Mouse (Mus musculus): ENCODE results near the gene Laptm4a.

The Laptm4a gene

DNA sequence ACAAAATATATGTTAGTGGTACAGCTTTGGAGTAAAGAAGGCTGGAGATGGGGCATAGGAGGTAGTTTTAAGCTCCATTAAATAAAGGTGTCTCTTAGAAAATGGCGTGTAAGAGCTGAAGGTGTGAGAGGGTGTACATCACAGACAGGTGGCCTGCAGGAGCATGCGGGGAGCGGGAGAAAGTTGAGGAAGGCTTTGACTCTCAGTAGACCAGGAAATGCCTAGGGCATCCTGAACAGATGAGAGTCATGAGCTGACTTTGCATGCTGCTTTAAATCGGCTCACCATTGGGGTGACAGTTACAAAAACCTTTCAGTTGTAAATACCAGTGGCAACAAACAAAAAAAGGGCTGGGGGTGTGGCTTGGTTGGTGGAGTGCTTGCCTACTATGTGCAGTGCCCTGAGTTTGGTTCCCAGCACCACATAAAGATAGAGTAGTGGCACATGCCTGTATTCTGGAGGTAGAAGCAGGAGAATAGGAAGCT, 19.7 kb downstream of the Laptm4a start:
- in situ Hi-C loops (cut with MboI; ENCODE audit: low pct_unique_long_range_greater_than_20kb in 1 of 2, low sequenced_read_pairs in 2 of 2, unreplicated experiment in 1 of 2) = no loop called here

DNA sequence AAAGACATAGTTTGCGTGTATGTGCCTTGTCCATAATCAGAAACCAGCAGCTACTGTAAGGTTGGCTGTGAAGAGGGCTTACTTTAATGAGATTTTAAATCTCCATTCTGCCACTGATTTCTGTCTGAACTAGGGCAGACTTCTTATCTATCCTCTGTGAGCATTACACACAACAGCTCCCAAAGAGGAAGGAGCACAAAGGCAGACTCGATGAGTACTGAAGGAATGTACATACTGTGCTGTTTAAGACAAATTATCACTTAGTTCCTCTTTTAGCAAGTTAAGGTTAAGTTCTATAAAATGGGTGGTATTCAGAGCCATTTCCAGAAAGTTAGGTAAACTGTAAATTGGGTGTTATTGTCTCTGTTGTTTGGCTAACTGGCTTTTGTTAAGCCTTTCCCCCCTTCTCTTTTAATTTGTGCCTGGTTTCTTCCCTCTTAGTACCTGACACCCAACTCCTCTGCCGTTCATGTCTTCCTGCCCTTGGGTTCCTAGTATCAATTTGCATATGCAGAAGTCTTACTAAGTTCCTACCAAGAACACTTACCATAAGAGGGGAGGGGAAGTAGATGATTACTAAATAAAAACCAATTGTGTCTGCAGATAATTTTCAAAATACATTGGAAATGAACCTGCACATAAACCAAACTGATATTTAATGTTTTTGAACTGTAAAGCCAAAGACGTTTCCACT, 20.4 kb downstream of the Laptm4a start:
- in situ Hi-C loops (cut with MboI; ENCODE audit: low pct_unique_long_range_greater_than_20kb in 1 of 2, low sequenced_read_pairs in 2 of 2, unreplicated experiment in 1 of 2) = no loop called here

DNA sequence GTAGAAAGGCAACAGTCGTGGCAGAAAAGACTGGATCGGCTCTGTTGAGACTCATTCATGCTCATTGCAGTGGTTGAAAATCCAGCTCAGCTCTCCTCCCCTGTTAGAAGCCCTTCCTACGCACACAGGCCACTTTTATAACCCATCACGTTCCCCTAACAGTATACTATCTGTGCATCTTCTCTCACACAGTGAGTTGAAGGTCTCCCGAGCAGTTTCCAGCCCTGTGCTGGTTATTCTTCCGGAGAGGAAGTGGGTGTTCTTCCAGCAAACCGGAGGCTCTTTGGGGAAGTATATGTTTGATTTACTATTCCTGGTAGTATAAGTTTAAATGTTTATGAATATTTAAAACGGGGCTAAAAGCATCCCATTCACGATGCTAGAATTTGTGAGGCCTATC, 25.7 kb downstream of the Laptm4a start:
- in situ Hi-C loops (cut with MboI; ENCODE audit: low pct_unique_long_range_greater_than_20kb in 1 of 2, low sequenced_read_pairs in 2 of 2, unreplicated experiment in 1 of 2) = no loop called here

DNA sequence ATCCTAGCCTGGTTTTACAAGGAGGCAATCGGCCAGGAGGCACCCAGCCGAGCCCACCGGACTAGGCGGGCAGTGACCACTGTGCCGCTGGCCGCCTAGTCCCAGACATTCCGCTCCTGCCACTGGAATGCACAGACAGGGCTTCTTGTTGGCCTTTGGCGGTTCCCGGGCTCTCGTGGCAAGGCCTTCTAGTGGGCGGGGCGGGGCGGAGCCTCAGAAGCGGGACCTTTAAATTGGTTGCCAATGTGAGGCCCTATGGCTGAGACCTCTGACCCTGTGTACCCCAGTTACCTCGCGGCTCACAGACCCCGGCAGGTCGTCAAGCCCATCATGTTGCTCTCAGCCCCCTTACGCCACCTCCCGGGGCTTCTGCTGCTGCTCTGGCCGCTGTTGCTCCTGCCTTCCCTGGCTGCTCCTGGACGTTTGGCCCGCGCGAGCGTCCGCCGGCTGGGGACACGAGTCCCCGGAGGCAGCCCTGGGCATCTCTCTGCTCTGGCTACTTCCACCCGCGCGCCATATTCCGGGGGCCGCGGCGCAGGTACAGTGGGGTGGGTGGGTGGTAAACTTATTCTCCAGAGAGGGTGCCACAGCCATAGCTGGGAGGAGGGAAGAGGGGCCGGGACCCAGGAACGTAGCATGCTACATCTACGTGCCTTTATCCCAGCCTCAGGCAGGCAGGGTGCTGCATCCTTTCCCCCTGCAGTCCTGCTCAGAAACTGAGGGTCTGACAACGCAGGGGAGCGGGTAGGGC, 26.4 kb downstream of the Laptm4a start, which contains the start of gene Matn3:
TSS of gene Matn3 (plus strand) at position 216 of the 751 bp plus-strand sequence.
- in situ Hi-C loops (cut with MboI; ENCODE audit: low pct_unique_long_range_greater_than_20kb in 1 of 2, low sequenced_read_pairs in 2 of 2, unreplicated experiment in 1 of 2) = no loop called here

DNA sequence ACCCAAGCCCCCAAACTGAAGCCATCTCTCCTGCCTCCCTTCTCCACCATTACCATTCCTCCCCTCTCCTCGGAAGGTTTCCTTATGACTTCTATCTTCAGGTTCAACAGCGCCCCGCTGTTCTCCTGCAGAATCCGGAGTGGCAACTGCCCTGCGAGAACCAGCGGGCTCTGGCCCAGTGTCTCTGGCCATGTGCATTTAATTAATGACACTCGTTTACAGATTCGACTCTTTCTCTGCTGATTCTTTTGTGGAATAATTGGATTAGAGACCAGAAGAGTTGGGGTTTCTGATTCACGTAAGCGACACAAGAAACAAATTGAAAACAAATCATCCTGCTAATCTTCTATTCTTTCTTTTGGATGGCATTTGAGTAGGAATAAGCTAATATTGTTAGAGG, 31.7 kb downstream of the Laptm4a start:
- in situ Hi-C loops (cut with MboI; ENCODE audit: low pct_unique_long_range_greater_than_20kb in 1 of 2, low sequenced_read_pairs in 2 of 2, unreplicated experiment in 1 of 2) = no loop called here

DNA sequence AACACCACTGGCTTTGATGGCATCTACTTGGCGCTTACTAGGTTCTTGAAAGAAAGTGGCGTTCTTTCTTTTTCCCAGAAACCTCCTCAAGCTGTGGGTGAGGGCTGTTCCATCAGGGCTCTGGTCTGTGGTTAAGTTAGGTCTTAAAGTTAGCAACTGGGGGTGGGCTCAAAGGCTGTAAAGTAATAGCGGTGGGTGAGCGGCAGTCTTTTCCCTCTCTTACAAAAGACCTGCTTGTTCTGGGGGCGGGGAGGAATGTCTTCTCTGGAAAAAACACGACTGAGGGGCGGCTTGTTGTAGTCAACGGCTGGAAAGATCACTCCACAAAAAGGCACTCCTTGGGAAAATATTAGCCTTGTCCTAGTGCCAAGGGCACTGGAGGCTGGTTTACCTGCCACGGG, 32.7 kb downstream of the Laptm4a start:
- in situ Hi-C loops (cut with MboI; ENCODE audit: low pct_unique_long_range_greater_than_20kb in 1 of 2, low sequenced_read_pairs in 2 of 2, unreplicated experiment in 1 of 2) = no loop called here

DNA sequence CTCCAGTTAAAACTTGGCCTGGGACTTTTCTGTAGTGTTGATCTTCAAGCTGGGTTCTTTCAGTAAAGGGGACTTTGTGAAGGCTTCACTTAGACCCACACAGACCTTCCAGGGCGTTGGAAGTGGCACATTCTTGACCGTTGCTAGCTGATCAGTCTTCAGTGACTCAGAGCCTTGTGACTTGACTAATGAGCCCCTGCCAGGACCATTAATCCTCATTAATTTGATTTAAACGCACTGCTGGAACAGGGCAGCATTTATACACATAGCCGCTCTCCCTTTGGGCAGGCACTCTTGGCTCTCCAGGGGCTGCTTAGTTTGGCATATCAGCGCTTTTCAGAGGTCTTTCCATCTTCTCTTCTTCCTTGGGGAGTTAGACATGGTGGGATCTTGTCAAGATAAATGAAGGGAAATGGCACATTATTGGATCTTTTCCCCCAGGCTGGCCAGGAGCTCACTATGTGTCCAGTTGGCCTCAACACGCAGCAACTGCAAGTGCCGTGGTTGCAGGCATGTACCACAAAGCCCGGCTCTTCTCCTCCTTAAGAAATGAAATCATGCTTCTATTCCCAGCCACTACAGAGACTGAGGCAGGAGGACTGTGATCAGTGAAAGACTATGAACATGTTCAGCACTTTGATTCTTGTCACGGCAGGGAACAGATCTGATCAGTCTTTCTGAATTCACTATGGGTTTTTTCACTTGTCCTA, 40.3 kb downstream of the Laptm4a start:
- in situ Hi-C loops (cut with MboI; ENCODE audit: low pct_unique_long_range_greater_than_20kb in 1 of 2, low sequenced_read_pairs in 2 of 2, unreplicated experiment in 1 of 2) = no loop called here

DNA sequence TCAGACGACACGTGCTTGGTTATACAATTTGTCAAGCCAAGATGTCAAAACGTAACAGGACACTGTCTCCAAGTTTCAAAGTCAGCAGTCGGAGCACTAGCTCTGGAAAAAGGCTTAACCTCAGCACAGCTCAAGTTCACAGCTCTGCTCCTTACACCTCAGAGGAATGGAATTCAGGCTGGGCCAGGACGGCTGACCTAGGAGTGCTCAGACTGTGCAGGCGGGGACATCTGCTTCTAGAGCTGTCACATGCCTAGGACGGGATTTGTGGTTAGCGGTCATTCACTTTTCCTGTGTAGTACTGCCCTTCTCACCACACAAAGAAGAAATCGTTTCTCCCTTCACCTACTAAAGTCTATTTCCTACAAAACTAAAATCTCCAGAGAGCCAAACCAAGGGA, 48.4 kb downstream of the Laptm4a start:
- in situ Hi-C loops (cut with MboI; ENCODE audit: low pct_unique_long_range_greater_than_20kb in 1 of 2, low sequenced_read_pairs in 2 of 2, unreplicated experiment in 1 of 2) = no loop called here

DNA sequence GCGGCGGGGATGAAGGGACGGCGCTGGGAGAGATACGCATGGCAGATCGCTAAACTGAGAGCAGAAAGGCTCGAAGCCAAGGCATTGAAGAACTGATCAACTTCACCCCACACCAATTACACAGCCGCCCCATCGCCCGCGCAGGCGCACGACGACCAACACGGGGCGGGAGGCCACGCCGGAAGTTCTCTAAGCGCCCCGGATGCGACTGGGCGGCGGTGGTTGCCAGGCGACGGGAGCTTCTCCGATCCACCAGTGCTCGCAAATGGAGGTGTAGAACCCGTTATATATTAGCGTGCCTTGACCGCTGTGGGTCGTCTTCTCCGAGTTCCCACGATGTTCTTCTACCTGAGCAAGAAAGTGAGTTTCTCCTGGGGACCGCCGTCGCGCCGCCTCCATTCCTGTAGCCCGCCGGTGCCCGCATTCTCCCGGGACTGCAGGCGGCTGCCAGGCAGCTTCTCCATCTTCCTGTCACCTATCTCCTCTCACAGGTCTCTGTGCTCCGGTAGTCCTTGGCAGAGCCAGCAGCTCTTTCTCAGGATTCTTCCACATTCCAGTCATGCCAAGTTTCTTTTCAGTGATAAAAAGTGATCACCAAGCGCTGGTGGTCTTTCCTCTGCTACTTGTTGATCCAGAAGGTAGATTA, 52.5 kb downstream of the Laptm4a start, which contains the start of gene Wdr35:
TSS of gene Wdr35 (plus strand) at position 73 of the 646 bp plus-strand sequence.
- in situ Hi-C loops (cut with MboI; ENCODE audit: low pct_unique_long_range_greater_than_20kb in 1 of 2, low sequenced_read_pairs in 2 of 2, unreplicated experiment in 1 of 2) = no loop called here

DNA sequence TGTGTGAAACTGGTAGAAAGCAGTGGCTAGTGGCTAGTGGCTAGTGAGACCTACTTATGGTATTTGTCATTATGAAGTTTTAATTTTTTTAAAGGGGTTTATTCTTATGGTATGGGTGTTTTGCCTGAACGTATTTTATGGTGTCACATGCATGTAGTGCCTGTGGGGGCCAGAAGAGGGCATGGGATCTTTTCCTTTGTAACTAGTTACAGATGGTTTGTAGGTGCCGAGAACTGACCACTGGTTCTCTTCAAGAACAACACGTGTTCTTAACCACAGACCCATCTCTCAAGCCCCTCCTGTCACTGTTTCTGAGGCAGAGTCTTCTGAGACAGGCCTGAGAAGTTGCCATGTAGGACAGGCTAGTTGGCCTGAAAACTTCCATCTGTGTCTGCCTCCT, 53.6 kb downstream of the Laptm4a start:
- in situ Hi-C loops (cut with MboI; ENCODE audit: low pct_unique_long_range_greater_than_20kb in 1 of 2, low sequenced_read_pairs in 2 of 2, unreplicated experiment in 1 of 2) = no loop called here
